Mouse (Mus musculus) c-Kit-negative CD71-positive TER-119-positive erythroid progenitor cells, embryonic 14.5 days (primary cell): ENCODE data around the gene Dock9.

Experiments
- DNase-seq: peaks from one replicate; pipeline ENCODE4 v3.0.0-alpha.2; 2013; ENCODE audit warnings: low read depth, low spot score

Dock9 gene

GRCm38 (mm10) chr14:121791935-121792334 lies 5.7 kb downstream of the Dock9 start:
- DNase-seq, result no peak

GRCm38 (mm10) chr14:121791112-121791511 lies 6.5 kb downstream of the Dock9 start:
- no peak for DNase-seq

DNA sequence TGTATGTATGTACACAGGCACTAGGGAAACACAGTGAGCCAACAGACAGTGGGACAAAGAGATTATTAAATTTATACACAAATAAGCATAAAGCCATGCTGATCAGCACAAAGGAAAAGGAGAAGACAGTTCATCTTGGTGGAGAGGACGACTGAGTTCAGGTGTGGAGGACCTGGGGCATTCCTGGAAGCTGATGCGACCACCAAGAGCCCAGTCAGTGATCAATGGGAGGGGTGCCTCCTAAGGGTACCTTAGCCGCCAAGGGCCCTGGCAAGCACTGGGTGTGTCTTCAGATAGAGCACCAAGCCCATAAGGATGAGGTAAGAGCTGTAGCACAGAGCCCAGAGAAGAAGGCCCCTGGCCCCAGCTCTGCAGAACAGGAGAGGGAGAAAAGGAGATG lies 8.4 kb downstream of the Dock9 start:
- no peak for DNase-seq

DNA sequence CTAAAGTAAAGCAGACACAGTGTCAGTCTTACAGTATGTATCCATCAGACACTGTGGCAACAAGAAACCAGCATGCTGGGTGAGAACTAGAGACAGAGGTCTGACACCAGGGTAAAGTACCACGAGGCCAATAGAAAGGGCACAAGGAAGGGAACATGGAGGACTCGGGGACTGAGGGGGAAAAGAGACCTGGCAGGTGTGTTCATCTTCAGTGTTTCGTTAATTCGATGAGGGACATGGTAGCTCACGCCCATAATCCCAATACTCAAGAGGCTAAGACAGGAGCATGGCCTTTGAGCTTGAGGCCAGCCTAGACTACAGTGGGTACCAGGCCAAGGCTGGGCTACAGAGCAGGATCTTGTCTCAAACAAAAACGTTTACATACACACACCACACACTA lies 9.2 kb downstream of the Dock9 start:
- DNase-seq, result no peak

GRCm38 (mm10) chr14:121787430-121787829 lies 10.2 kb downstream of the Dock9 start:
- DNase-seq, result no peak

DNA sequence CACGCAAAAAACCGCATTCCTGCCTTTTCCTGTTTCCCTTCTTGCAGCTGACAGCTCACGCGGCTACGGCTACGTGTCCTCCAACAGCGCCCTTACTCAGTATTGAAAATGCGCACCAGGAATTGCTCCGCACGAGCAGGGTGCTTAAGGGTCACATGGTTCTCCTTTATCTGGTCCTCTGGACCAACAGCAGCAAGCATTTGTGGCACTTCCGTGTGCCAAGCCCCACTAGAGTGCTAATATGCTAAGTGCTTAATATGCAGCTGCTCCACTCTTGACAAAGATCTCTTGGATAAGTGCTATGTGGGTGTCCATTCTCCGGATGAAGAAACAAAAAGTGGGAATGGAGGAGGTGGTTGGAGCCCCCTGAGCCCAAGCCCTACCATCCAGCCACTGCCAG lies 10.7 kb downstream of the Dock9 start:
- no peak for DNase-seq

GRCm38 (mm10) chr14:121785394-121785793 lies 12.2 kb downstream of the Dock9 start:
- DNase-seq, result no peak

- DNase-seq, result no peak
These were observed 16.6 kb downstream of the Dock9 start for GRCm38 (mm10) chr14:121780942-121781531.

- DNase-seq, result no peak
These were observed 17.3 kb downstream of the Dock9 start for GRCm38 (mm10) chr14:121780144-121780913.

- no peak for DNase-seq
These were observed 18.0 kb downstream of the Dock9 start for GRCm38 (mm10) chr14:121779620-121780019.

GRCm38 (mm10) chr14:121777279-121777831 lies 20.3 kb downstream of the Dock9 start:
- no peak for DNase-seq

DNA sequence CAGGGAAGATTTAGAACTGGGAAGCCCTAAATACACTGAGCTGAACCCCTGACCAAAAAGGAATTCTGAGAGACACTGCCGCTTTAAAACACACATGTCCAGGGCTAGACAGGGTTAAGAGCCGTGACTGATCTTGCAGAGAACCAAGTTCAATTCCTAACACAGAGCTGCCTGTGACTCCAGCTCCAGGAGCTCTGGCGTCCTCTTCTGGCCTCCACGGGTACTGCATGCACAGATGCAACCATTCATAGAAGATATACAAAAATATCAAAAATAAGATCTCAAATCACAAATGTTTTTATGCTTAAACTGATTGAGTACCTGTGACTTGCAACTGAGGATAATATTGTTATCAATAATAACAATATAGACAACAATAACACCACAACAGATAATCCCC lies 20.9 kb downstream of the Dock9 start:
- no peak for DNase-seq

DNA sequence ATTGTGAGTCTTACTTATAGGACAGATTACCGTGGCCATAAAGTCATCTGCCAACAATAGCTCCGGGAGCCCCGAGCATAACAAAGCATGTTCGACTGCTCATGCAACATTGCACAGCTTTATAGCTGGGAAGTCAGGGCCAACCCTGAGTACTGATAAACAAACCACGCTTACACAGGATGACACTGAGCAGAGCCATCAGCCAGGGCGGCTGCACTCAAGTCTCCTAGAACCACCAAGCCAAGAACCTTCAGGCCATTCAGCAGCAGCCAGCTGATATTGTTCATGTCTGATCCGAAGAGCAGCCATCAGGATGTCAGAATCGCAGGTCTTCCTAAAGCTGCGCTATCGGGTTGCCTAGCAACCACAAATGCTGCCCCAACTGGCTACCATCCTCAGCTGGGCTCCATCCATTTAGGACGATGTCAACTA lies 35.6 kb downstream of the Dock9 start:
- DNase-seq, result no peak

DNA sequence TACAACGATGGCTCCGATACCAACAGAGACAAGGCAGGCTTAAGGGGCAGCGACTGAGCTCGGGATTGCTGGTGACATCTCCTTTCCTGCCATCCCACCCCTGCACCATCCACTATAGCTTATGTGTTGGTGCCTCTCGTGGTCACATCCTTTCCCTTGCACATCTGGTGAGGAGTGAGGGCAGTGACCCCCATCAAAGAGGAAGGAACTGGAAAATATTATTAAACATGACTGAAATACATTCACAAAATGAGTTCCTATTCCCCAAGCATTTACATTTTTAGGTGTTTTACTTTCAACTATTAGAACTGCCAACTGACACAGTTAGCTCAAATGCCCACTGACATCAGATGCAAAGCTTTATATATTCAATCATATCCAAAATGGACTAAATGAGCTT lies 37.2 kb downstream of the Dock9 start:
- no peak for DNase-seq

DNA sequence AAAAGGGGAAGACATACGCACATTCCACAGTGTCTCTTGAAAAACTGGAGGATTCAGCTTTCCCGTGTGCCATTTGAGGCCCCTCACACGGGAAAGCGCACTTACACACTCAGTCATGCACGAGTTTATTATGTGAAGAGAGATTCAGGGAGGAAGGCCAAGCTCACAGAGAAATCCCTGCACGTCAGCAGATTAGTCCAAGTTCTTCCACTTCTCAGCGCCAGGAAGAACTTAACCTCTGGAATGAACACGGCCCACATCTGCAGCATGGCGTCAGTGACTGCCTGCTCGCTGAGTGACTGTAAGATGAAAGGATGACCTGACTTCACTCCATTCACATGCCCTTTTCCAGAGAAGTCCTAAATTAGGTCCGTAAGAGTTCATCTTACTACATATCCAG lies 43.5 kb downstream of the Dock9 start:
- DNase-seq, result no peak

DNA sequence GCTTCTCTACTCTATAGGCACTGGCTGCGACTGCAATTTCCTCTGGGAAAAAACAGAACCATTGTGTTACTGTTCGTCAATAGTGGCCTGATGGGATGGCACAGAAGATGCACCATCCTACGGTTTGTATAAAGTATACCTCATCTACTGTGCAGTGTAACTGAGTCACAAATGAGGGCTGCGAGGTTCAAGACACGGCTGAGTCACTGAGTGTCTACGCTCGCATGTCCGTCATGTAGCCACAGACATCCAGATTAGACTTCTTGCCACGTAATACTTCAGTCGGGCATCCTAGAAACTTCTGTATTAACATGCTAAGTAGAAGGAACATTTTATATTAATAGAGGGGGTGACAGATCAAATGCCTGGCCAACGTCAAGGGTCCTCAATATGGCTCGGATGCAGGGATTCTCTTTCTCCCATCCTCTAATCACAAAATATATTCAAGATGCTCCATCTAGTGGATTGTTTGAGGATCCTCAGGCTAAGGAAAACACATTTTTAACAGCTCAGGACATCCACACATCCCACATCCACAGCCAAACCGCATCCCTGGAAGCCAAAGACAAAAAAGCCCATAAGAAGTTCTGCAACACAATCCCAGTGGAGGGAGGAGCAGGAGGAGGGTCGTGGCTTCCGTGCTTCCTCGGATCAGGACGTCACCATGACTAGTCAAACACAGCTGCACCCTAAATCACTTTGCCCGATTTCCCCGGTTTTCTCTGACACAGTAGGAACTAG lies 44.8 kb downstream of the Dock9 start:
- no peak for DNase-seq

DNA sequence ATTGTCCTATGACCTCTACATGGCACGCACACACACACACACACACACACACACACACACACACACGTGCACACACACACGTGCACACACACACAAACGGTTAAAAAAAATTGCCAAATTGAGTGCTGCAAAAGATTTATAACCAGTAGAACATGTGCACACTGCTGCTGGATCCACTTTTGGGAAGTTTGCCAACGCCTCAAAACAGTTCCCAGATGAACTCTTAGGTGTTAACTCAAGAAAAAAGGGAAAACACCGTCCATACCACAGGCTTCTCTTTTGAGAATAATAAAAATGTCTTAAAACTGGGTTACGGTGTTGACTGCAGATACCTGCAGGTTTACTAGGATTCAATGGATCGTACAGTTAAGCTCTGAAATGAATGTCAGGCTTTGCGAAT lies 48.0 kb downstream of the Dock9 start:
- DNase-seq, result no peak

DNA sequence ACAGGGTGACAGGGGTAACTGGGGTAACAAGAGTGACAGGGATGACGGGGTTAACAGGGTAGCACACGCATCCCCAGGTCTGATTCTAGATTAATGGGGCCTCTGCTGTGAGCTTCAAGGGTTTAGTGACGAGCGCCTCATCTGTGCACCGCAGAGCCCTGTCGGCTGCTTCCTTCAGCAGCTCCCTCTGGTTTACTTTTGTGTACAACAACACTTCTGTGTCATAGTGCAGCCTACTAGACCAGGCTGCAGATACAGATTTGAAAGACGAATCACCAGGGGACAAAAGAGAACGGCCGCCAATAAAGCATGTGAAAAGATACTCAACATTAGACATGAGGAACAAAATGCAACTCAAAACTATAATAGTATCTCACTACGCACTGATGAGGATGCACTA lies 48.6 kb downstream of the Dock9 start:
- no peak for DNase-seq

DNA sequence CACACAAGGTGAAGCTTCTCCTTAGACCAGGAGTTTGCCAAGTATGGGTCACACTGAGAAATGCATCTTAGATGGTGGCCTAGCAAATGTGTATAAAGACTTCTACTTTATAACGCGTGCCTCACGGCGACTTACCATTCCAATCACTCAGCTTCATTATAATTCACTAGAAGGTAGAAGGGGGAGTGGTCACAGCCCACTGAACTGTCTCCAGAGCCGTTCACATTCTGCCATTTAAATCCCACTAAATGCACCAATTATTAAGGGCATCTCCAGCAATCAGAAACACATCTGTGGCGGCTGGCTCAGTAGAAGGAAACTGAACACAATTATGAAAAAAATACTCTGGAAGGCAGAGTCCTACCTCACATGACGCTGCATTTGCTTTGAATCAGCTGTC lies 50.3 kb downstream of the Dock9 start:
- no peak for DNase-seq

GRCm38 (mm10) chr14:121743787-121744417 lies 53.7 kb downstream of the Dock9 start:
- DNase-seq, result no peak

DNA sequence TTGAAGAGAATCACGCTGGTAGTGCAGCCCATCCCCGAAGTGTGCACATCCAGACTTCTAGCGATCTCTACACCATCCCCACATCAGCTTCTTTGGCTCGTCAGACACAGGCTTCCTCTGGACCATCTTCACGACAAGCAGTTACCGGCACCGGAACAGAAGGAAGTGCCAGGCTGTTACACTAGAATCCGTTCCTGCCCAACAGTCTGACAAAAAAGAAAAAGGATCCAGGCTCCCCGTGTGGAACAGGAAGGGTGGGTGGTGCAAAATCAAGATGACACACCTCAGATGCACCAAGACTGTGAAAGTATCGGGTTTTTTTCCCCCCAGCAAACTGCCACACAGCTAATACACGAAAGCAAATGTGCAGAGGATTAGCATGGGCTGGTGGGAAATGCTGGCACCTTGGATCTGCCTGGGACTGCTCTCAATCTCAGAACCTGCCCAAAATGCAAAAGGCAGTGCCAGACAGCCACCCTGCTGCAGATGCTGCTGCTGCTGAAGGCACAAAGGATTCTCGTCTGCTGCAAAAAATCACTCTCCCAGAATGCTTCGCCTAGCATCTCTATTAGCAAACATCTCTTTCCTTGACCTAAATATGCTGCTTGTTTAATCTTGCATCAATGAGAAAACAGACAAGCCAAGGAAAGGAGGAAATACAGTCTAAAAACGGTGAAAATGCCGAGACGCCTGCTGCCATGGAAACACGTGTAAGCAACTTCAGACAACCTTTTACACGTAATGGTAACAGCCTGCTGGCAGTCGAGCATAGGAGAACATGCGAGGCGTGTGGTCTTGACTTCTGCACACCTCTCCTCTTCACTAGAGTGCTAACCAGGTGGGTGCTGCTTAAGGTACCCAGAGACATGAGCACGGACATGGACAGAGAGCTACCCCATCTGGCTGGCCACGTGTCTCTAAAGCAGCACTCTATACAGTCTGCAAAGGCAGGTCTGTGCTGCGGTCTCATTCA lies 58.9 kb downstream of the Dock9 start:
- DNase-seq, result no peak
